Mouse (Mus musculus) gastrocnemius, postnatal 36 days (tissue): Measurements from ENCODE around the gene Dnaja3. TPM values are rescaled to one million over a fixed set of nuclear protein-coding genes. Genes with fewer than 3 reads are reported as not detected.

Experiments
- DNase-seq, 2 experiments: peaks; one replicate each; pipeline ENCODE4 v3.0.0; 2022
- intact Hi-C: fragments of 180-260 bp; cut with DNase I; formaldehyde crosslinking; loops from one replicate; pipeline ENCODE4 v1.15.1; 2025
- long read RNA-seq, 2 experiments: library from polyadenylated mRNA; stranded (forward); transcript quantifications; one replicate each; pipeline ENCODE4 v2.0.0; 2021
- total RNA-seq, 2 experiments: library from RNA; stranded (reverse); gene quantifications; 2 replicates each; pipeline ENCODE4 v1.2.3; 2021

Gene Dnaja3
- 10 to 100 TPM; 90.1 TPM for total RNA-seq
- long read RNA-seq, experiment 1, transcript Dnaja3-201 (12 exons, 2,648 nt) = minor isoform, 23 of 112 reads
- long read RNA-seq, experiment 1, transcript Dnaja3-202 (11 exons, 2,505 nt) = major isoform, 79 of 112 reads
- long read RNA-seq, experiment 1, partial matches to known transcripts = 4 of 112 reads
- long read RNA-seq, experiment 1, other reads (novel, unspliced or antisense) = 6 of 112 reads
- long read RNA-seq, experiment 2, transcript Dnaja3-201 (12 exons, 2,648 nt) = minor isoform, 18 of 118 reads
- long read RNA-seq, experiment 2, transcript Dnaja3-202 (11 exons, 2,505 nt) = major isoform, 80 of 118 reads
- long read RNA-seq, experiment 2, partial matches to known transcripts = 8 of 118 reads
- long read RNA-seq, experiment 2, other reads (novel, unspliced or antisense) = 12 of 118 reads

GRCm38 (mm10) chr16:4639831-4640237, at the start of gene Dnaja3, which contains the start of gene Vasn:
Dnaja3 (plus strand) TSS chr16:4639989.
Vasn (plus strand) TSS chr16:4639941.
- intact Hi-C loops = no loop called here
- DNase-seq = peak; percentile 82 to 86

DNA sequence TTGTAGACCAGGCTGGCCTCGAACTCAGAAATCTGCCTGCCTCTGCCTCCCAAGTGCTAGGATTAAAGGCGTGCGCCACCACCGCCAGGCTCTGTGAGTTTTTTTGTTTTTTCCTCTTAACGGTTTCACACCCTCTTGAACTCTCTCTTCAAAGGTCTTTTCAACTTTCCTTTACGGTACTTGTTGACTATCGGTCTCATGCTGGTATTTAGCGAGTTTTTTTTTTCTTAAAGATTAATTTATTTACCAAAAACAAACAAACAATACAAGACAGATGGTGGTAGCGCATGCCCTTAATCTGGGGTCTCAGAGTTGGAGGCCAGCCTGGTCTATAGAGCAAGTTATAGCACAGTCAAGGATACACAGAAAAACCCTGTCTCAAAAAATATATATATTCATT, 49.6 kb upstream of the Dnaja3 start:
- DNase-seq = no peak
- intact Hi-C loops = no loop called here

GRCm38 (mm10) chr16:4592909-4593875, 46.6 kb upstream of the Dnaja3 start:
- intact Hi-C loops = no loop called here
- DNase-seq = peak in 1 of 2 experiments; percentile 46

- intact Hi-C loops = no loop called here
- DNase-seq = peak; percentile 61
Observed at GRCm38 (mm10) chr16:4593971-4594813, 45.6 kb upstream of the Dnaja3 start, which contains the start of gene Glis2. Glis2 (plus strand) TSS chr16:4594713.

GRCm38 (mm10) chr16:4594814-4595526, 44.8 kb upstream of the Dnaja3 start:
- DNase-seq = no peak
- intact Hi-C loops = no loop called here

DNA sequence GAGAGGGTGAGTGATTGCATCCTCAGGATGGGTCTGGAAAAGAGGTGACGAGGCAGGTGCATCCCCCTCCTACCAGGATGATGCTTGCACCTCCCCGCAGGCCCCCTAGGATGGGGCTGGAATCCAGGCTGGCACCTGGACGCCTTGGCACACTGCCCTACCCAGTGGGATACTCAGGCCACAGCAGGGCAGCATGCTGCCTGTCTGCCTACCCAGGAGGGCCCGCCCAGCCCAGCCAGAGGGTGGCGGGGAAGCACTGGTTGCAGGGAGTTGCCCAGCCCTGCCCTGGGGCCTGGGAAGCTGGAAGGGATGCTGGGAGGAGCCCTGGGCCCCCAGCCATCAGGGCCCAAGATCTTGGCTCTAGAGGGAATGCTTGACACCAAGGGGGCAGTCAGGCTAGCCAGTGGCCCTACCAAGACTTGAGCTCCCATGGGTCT, 44.2 kb upstream of the Dnaja3 start:
- DNase-seq = peak in 1 of 2 experiments; percentile 49
- intact Hi-C loops = no loop called here

DNA sequence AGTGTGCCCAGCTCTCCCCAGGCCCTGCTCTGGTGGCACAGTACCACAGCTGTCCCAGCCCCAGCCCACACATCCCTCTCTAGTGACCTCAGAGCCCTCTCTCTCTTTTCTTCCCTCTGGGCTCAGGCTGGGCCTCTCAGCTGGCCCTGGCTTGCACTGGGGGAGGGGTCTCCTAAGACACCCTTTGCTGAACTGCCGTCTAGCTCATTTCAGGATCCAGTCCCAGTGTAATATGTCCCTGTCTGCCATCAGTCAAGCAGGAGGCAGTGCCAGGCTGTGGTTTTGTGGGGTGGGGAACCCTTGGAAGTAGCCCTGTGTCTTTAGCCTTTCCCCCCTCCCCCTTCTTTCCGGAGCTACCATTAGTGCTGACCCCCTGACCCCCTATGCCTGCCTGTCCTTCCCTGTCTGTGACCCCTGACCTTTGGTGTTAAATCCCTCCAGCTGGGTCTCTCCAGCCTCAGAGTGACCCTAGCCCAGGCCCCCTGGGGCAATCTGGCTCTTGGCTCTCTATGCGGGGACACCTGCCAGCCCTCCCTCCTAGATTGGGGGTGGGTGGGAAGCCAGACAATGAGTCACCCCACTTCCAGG, 43.6 kb upstream of the Dnaja3 start:
- intact Hi-C loops = no loop called here
- DNase-seq = no peak

DNA sequence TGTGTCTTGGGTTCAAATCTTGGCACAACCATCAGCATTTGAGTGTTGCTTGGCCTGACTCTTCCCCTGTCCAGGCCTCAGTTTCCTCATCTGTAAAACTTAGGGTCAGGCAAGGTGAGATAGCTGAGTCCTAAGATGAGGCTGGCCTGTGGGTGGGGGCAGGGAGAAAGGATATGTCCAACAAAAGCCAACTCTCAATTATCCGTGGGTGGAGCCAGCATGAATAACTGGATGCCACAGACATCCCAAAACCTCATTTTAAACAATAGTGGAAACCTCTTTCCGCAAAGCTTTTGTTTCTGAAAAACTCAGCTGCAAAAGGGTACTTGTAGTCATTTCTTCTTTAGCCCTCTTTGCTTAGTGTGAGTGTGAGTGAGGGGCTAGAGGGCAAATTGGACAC, 43.0 kb upstream of the Dnaja3 start:
- intact Hi-C loops = no loop called here
- DNase-seq = no peak

DNA sequence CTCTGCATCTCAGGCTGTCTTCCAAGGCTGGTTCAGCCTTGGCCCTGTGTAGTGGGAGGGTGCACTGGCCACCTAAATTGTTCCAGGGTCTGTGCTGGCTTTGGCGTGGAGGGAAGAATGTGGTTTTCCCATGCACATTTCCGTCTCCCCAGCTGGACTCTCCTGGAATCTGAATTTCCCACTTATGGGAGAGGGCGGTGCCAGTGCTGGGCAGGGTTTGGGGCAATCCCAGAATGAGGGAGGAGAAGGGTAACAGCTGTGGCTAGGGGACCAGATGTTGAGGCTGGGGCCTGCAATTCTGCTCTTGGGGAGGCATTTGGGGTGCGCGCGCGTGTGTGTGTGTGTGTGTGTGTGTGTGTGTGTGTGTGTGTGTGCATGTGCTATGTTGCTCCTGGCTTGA, 42.5 kb upstream of the Dnaja3 start:
- no peak for DNase-seq

DNA sequence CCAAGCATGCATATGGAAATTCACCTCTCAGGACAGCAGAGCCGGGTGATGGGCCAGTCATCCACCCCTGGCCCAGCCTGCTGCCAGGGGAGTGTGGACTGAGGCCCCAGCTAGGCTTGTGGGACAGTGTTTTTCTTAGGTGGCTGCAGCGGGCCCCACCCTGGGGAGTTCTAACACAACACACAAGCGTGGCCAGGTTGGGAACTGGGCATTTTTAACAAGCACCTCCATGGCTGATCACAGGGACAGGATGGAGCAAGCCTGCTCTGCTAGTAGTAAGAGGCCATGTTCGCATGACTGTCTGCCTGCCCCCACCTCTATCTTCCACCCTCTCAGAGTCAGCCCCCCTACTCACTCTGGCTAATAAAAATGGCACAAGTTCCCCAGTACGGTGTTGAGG, 41.7 kb upstream of the Dnaja3 start:
- DNase-seq = no peak
- intact Hi-C loops = no loop called here

More for the DNA sequence above, 42.5 kb upstream of the Dnaja3 start:
- intact Hi-C loops = no loop called here

DNA sequence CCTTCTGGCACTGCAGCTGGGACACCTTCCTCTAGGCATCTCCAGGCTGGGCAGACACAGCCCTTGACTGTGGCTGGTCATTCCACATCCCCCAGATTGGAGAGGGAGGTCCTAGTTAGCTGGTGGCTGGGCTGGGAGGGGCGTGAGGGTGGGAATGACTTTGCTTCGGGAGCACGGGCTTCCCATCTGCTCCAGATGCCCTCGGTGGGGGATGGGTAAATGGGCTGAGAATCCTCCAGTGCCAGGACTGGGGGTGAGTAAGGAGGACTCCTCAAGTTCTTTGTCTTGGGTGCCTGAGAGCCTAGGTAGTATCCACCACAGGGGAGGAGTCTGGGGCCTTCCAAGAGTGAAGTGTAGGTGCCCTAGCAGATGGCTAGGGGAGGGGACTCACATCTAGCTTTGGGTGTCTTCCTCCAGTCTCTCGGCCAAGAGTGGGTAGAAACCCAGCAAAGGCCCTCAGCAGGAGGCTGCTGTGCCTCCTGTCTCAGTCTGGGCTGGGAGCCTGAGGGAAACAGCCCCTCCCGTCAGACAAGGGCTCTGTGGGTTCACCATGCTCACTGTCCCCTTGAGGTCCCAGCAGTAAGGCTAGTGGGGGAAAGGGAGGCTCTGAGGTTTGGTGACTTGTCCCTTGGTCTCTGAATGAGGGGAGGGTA, 40.8 kb upstream of the Dnaja3 start:
- no peak for DNase-seq
- intact Hi-C loops = no loop called here

DNA sequence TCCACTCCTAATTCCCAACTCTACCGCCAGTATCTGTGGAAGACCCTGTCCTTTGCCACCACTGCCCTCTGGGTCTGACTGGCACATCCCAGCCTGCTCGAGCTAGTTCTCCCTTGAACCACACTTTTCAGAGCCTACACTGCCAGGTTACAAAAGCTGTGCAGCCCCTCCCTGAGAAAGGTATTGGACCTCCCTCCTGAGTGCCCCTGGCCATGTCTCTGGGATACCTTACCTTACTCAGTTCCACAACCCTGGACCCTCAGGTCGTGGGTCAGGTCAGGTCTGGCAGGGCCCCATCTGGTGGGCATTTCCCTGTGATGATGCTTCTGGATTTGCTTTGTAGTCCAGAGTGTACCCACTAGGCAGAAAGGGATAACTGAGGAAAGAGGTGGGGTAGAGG, 40.2 kb upstream of the Dnaja3 start:
- DNase-seq = no peak
- intact Hi-C loops = no loop called here

GRCm38 (mm10) chr16:4600701-4601310, 39.0 kb upstream of the Dnaja3 start:
- DNase-seq = no peak
- intact Hi-C loops = no loop called here

DNA sequence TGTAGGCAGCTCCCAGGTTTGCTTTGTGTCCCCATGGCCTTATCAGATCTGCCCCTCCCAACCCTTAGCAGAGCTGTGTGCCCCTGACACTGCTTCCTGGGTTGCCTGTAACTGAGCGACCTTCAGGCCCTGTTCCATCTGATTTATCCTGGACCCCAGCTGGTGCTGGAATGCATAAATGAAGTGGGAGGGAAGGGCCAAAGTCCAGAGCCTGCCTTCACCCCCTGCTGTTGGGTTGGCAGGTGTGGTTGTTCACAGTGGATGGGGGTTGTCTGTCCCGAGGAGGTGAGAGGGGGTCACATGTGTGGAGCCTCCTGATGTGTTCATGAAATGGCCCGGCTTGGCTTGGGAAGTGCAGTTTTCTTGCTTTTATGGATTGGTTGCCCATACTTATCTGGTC, 37.6 kb upstream of the Dnaja3 start:
- intact Hi-C loops = no loop called here
- no peak for DNase-seq

DNA sequence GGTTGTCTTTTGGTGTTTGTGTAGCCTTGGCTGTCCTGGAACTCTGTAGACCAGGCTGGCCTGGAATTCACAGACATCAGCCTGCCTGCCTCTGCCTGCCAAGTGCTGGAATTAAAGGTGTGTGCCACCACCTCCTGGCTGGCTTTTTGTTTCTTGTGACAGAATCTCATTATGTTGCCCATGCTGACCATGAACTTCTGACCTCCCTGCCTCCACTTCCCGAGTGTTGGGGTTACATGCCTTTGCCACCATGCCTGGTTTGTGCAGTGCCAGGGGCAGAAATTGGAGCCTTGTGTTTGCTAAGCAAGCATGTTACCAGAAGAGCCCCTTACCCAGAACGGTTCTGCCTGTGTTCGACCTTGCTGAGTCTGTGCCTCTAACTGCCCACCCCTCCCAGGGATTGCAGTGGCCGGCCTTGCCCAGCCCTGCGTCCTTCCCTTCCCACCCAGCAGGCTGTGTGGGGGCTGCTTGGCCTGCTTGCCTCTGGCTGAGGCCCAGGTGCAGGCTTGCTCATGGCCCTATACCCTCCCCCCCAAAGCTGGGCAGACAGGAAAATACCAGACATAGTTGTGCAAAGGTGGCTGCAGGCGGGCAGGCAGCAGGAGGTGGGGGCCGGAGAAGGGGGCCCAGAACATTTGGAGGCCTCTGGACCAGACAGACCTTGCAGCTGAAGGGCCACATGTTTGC, 36.9 kb upstream of the Dnaja3 start:
- intact Hi-C loops = no loop called here
- DNase-seq = no peak

- intact Hi-C loops = no loop called here
- DNase-seq = no peak
Observed at GRCm38 (mm10) chr16:4603453-4603837, 36.3 kb upstream of the Dnaja3 start.

DNA sequence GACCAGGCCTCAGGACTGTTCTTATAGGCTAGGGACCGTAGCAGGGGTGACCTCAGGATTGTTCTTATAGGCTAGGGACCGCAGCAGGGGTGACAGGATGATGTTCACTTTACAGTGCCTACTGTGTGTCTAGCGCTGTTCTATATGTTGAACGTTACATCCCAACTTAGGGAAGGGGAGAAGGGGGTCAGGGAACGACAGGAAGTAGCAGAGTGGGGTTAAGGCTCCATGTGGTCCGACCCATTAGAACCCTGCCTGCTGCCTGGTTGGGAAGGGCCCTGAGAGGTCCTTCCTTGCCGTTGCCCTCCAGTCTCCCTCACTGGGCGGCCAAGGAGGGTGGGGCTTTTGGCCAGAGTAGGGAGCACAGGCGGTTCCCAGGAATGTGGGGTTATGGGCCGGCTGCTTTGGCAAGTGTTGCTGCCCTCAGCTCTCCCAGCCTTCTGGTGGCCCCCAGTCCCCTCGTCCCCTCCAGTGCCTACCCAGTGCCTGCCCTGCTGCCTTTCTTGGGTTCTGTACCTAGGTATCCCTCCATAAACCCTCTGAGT, 35.4 kb upstream of the Dnaja3 start:
- intact Hi-C loops = no loop called here
- DNase-seq = no peak
